Mouse (Mus musculus) forebrain, embryonic 11.5 days (tissue): ENCODE measurements around the gene Ing4. TPM values are rescaled to one million over a fixed set of nuclear protein-coding genes. Genes with fewer than 3 reads are reported as not detected.
"Not testable (repeated sequence)": the region's sequence is repeated elsewhere in the genome, so short reads cannot be mapped to it uniquely, and the experiment has no call there.

Source experiments
- ATAC-seq: fragments of 200-750 bp; cut with Nextera tagmentation; replicated peaks from 2 replicates; pipeline ENCODE4 v1.8.0; 2017; ENCODE audit warnings: moderate TSS enrichment; ENCODE audit not compliant: low FRiP score
- DNase-seq: peaks from one replicate; pipeline ENCODE4 v3.0.0-alpha.2; 2017; ENCODE audit warnings: low spot score
- H3K27ac ChIP-seq: fragments of 300-500 bp; sonication (generic); 2 replicates; pipeline ENCODE4 v1.5.1; 2014; ENCODE audit warnings: low read depth, low read length
- H3K27me3 ChIP-seq: fragments of 300-500 bp; sonication (generic); 2 replicates; pipeline ENCODE4 v1.6.1; 2014; ENCODE audit warnings: mild to moderate bottlenecking, low read length, mixed read lengths; ENCODE audit not compliant: control insufficient read depth, insufficient read depth
- H3K36me3 ChIP-seq: fragments of 300-500 bp; sonication (generic); 2 replicates; pipeline ENCODE4 v1.6.1; 2014; ENCODE audit warnings: mild to moderate bottlenecking, low read length, moderate library complexity, mixed read lengths; ENCODE audit not compliant: control insufficient read depth, insufficient read depth
- H3K4me1 ChIP-seq: fragments of 300-500 bp; sonication (generic); replicated peaks from 2 replicates; pipeline ENCODE4 v1.6.1; 2014; ENCODE audit warnings: low read length, mixed read lengths; ENCODE audit not compliant: control insufficient read depth, insufficient read depth
- H3K4me2 ChIP-seq: fragments of 300-500 bp; sonication (generic); 2 replicates; pipeline ENCODE4 v1.6.1; 2014; ENCODE audit warnings: low read depth, mild to moderate bottlenecking, low read length, moderate library complexity, mixed read lengths; ENCODE audit not compliant: severe bottlenecking
- H3K4me3 ChIP-seq: fragments of 300-500 bp; sonication (generic); 2 replicates; pipeline ENCODE4 v1.5.1; 2014; ENCODE audit warnings: low read depth, low read length
- H3K9ac ChIP-seq: fragments of 300-500 bp; sonication (generic); 2 replicates; pipeline ENCODE4 v1.6.1; 2014; ENCODE audit warnings: low read length
- H3K9me3 ChIP-seq: fragments of 300-500 bp; sonication (generic); 2 replicates; pipeline ENCODE4 v1.6.1; 2016; ENCODE audit warnings: low read length, mixed read lengths; ENCODE audit not compliant: control insufficient read depth
- WGBS: fragments of 180-500 bp; shearing (Covaris S2); extraction: QIAGEN DNeasy Blood & Tissue Kit; methylation state at CpG from one replicate; pipeline ENCODE4 v1.1.7; 2014; 5-methylcytosine and 5-hydroxymethylcytosine counted together
- polyA plus RNA-seq: library from polyadenylated mRNA; unstranded; fragments of >200 nt; fragmentation: Nextera tagmentation; extraction: Ambion mirVana; gene quantifications from 2 replicates; pipeline ENCODE4 v1.2.1, GENCODE M21; 2014

The Ing4 gene
- polyA plus RNA-seq, 1 experiment from 2014 or later = 126 TPM

- Histone ChIP-seq H3K4me3 (no peak within 1 kb of the TSS), H3K9me3 (no peaks in the 10 kb centered on the region), H3K4me2 (no peak within 1 kb of the TSS), H3K9ac (no peak within 1 kb of the TSS), H3K36me3 (peaks cover 4% of the 10 kb centered on the region), H3K27ac (no peak within 1 kb of the TSS), H3K4me1 (no peaks in the 10 kb centered on the region), H3K27me3 (no peaks in the 10 kb centered on the region)
- ATAC-seq = no peak
- DNase-seq = peak; percentile 55
- 31% methylated on average over 20 of the region's 20 CpGs for WGBS
These were observed 10.1 kb downstream of the Ing4 start, which contains the start of gene Acrbp for GRCm38 (mm10) chr6:125049678-125050077. Acrbp (plus strand) TSS chr6:125049689.

- no peak for DNase-seq
- no peak overlapping the region for H3K4me2 ChIP-seq
- no peaks in the 10 kb centered on the region for H3K9me3 ChIP-seq
- WGBS = 66% methylated on average over 5 of the region's 5 CpGs
- ATAC-seq = no peak
- no peaks in the 10 kb centered on the region for H3K4me1 ChIP-seq
- H3K27ac ChIP-seq = no peak overlapping the region
- no peak overlapping the region for H3K4me3 ChIP-seq
- no peaks in the 10 kb centered on the region for H3K27me3 ChIP-seq
- no peak overlapping the region for H3K9ac ChIP-seq
- peaks cover 3% of the 10 kb centered on the region for H3K36me3 ChIP-seq
These were observed 11.7 kb downstream of the Ing4 start for GRCm38 (mm10) chr6:125051237-125051636.

GRCm38 (mm10) chr6:125061493-125061892 lies 21.9 kb downstream of the Ing4 start:
- ATAC-seq = no peak

GRCm38 (mm10) chr6:125062511-125062910 lies 23.0 kb downstream of the Ing4 start:
- WGBS = 78% methylated on average over 5 of the region's 5 CpGs
- H3K9me3 ChIP-seq = no peaks in the 10 kb centered on the region
- ATAC-seq = no peak

More at GRCm38 (mm10) chr6:125061493-125061892, 21.9 kb downstream of the Ing4 start:
- no peak for DNase-seq
- H3K4me2 ChIP-seq = no peak overlapping the region
- 45% methylated on average over 6 of the region's 6 CpGs for WGBS
- no peaks in the 10 kb centered on the region for H3K36me3 ChIP-seq
- no peak overlapping the region for H3K9ac ChIP-seq
- H3K9me3 ChIP-seq = no peaks in the 10 kb centered on the region
- no peak overlapping the region for H3K4me3 ChIP-seq
- H3K27ac ChIP-seq = no peak overlapping the region
- no peaks in the 10 kb centered on the region for H3K27me3 ChIP-seq
- H3K4me1 ChIP-seq = no peaks in the 10 kb centered on the region

GRCm38 (mm10) chr6:125063906-125064305 lies 24.3 kb downstream of the Ing4 start:
- DNase-seq (no peak), ATAC-seq (no peak)
- WGBS = 91% methylated on average over 6 of the region's 6 CpGs
- Histone ChIP-seq H3K27me3 (no peaks in the 10 kb centered on the region), H3K27ac (no peak overlapping the region), H3K4me1 (no peaks in the 10 kb centered on the region), H3K4me3 (no peak overlapping the region), H3K4me2 (no peak overlapping the region), H3K36me3 (no peaks in the 10 kb centered on the region), H3K9ac (no peak overlapping the region), H3K9me3 (no peaks in the 10 kb centered on the region)

More at GRCm38 (mm10) chr6:125062511-125062910, 23.0 kb downstream of the Ing4 start:
- Histone ChIP-seq H3K4me1 (no peaks in the 10 kb centered on the region), H3K27me3 (no peaks in the 10 kb centered on the region), H3K27ac (no peak overlapping the region), H3K9ac (no peak overlapping the region), H3K36me3 (no peaks in the 10 kb centered on the region), H3K4me3 (no peak overlapping the region), H3K4me2 (no peak overlapping the region)
- no peak for DNase-seq

GRCm38 (mm10) chr6:125065223-125065622 lies 25.7 kb downstream of the Ing4 start:
- not testable (repeated sequence) for H3K9ac ChIP-seq, H3K4me1 ChIP-seq, H3K4me3 ChIP-seq, ATAC-seq, H3K4me2 ChIP-seq, H3K36me3 ChIP-seq, H3K9me3 ChIP-seq, H3K27me3 ChIP-seq, H3K27ac ChIP-seq, DNase-seq
- WGBS = no CpG with 5 or more reads among the region's 1 CpGs

- ATAC-seq = no peak
- Histone ChIP-seq H3K4me3 (no peak within 1 kb of the TSS), H3K9me3 (no peaks in the 10 kb centered on the region), H3K4me2 (no peak within 1 kb of the TSS), H3K27ac (no peak within 1 kb of the TSS), H3K36me3 (no peaks in the 10 kb centered on the region), H3K27me3 (no peaks in the 10 kb centered on the region), H3K9ac (no peak within 1 kb of the TSS), H3K4me1 (peaks cover 2% of the 10 kb centered on the region)
- 52% methylated on average over 8 of the region's 8 CpGs for WGBS
- DNase-seq = no peak
These were observed 28.0 kb downstream of the Ing4 start, which contains the start of gene Lpar5 for GRCm38 (mm10) chr6:125067571-125067995. Lpar5 (plus strand) TSS chr6:125067920.

- no peak overlapping the region for H3K9ac ChIP-seq
- WGBS = 83% methylated on average over 18 of the region's 18 CpGs
These were observed 31.8 kb downstream of the Ing4 start for GRCm38 (mm10) chr6:125071170-125071895.

GRCm38 (mm10) chr6:125071896-125072279 lies 32.3 kb downstream of the Ing4 start:
- DNase-seq (peak; percentile 69), ATAC-seq (peak; percentile 83)
- Histone ChIP-seq H3K27me3 (no peaks in the 10 kb centered on the region), H3K4me1 (peaks cover 2% of the 10 kb centered on the region), H3K9ac (no peak overlapping the region), H3K4me3 (no peak overlapping the region), H3K4me2 (no peak overlapping the region), H3K9me3 (no peaks in the 10 kb centered on the region), H3K36me3 (no peaks in the 10 kb centered on the region), H3K27ac (peak overlapping the region; percentile 55; the same call in 1 of the 2 replicates)
- WGBS = 30% methylated on average over 2 of the region's 2 CpGs

More at GRCm38 (mm10) chr6:125071170-125071895, 31.8 kb downstream of the Ing4 start:
- H3K27ac ChIP-seq = peak overlapping the region; percentile 55; the same call in 1 of the 2 replicates
- ATAC-seq = peak; percentile 69
- no peaks in the 10 kb centered on the region for H3K36me3 ChIP-seq
- no peaks in the 10 kb centered on the region for H3K27me3 ChIP-seq
- H3K4me1 ChIP-seq = peaks cover 2% of the 10 kb centered on the region
- H3K9me3 ChIP-seq = no peaks in the 10 kb centered on the region
- DNase-seq = no peak
- no peak overlapping the region for H3K4me2 ChIP-seq
- H3K4me3 ChIP-seq = no peak overlapping the region
